Mouse (Mus musculus): ENCODE results near the gene Stk10. TPM values are rescaled to one million over a fixed set of nuclear protein-coding genes. Genes with fewer than 3 reads are reported as not detected.
A peak's percentile ranks its signal among the peaks of the same experiment; 100 is the strongest.

The Stk10 gene
- polyA plus RNA-seq, 1 experiment = 82.8 TPM

DNA sequence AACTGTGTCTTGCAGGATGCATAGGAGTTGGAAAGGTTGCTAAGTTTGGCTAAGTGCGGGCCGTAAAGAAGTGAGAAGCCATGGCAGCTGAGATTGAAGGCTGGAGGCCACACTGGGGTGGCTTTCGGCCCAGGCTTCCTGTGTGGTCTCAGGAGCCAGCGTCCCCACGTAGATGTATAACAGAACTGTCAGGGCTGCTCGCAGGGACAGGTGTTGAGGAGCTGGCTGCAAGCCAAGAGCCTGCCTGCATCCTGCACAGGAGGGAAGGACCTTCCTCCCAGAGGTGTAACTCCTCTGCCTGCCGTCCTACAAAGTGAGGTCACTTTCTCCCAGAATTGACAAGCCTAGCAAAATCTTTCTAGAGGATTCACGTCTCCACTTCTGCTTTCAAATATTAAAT, 25.6 kb downstream of the Stk10 start:
- peaks cover 67% of the 10 kb centered on the region for H3K4me1 ChIP-seq (ENCODE audit: control insufficient read depth, insufficient read depth, insufficient read length)
- peak in 1 of 2 experiments; percentile 69 for DNase-seq (ENCODE audit: low read depth in 1 of 2, low spot score in 2 of 2)
- H3K27ac ChIP-seq (ENCODE audit: insufficient read depth, low read length) = peak overlapping the region; percentile 68
- H3K4me3 ChIP-seq (ENCODE audit: extremely low read depth, insufficient read depth, insufficient read length) = no peak overlapping the region
- H3K27me3 ChIP-seq (ENCODE audit: control insufficient read depth, insufficient read depth, low read length) = no peaks in the 10 kb centered on the region
- no peak for TF ChIP-seq POLR2A (IDR thresholded peaks at IDR 0.05; ENCODE audit: low read depth, low read length)
- no peak for TF ChIP-seq CTCF (IDR thresholded peaks at IDR 0.05; ENCODE audit: extremely low read depth, insufficient read depth, insufficient read length, insufficient replicate concordance)
- H3K36me3 ChIP-seq (ENCODE audit: control insufficient read depth, insufficient read depth, low read length) = peaks cover 17% of the 10 kb centered on the region
- WGBS = 12% methylated on average over 8 of the region's 8 CpGs

- Histone ChIP-seq H3K4me1 (ENCODE audit: control insufficient read depth, insufficient read depth, insufficient read length) (peaks cover 68% of the 10 kb centered on the region), H3K27ac (ENCODE audit: insufficient read depth, low read length) (peak overlapping the region; percentile 18; the same call in 1 of the 2 replicates), H3K4me3 (ENCODE audit: extremely low read depth, insufficient read depth, insufficient read length) (no peak overlapping the region), H3K27me3 (ENCODE audit: control insufficient read depth, insufficient read depth, low read length) (no peaks in the 10 kb centered on the region), H3K36me3 (ENCODE audit: control insufficient read depth, insufficient read depth, low read length) (peaks cover 17% of the 10 kb centered on the region)
- no peak for DNase-seq (ENCODE audit: low read depth in 1 of 2, low spot score in 2 of 2)
- TF ChIP-seq CTCF (IDR thresholded peaks at IDR 0.05; ENCODE audit: extremely low read depth, insufficient read depth, insufficient read length, insufficient replicate concordance) (no peak), POLR2A (IDR thresholded peaks at IDR 0.05; ENCODE audit: low read depth, low read length) (no peak)
- WGBS = 86% methylated on average over 12 of the region's 12 CpGs
Measured at GRCm38 (mm10) chr11:32560015-32560770, 27.1 kb downstream of the Stk10 start.

- H3K36me3 ChIP-seq (ENCODE audit: control insufficient read depth, insufficient read depth, low read length) = peaks cover 10% of the 10 kb centered on the region
- peaks cover 71% of the 10 kb centered on the region for H3K4me1 ChIP-seq (ENCODE audit: control insufficient read depth, insufficient read depth, insufficient read length)
- TF ChIP-seq CTCF (IDR thresholded peaks at IDR 0.05; ENCODE audit: extremely low read depth, insufficient read depth, insufficient read length, insufficient replicate concordance) (no peak), POLR2A (IDR thresholded peaks at IDR 0.05; ENCODE audit: low read depth, low read length) (no peak)
- 31% methylated on average over 10 of the region's 10 CpGs for WGBS
- no peak for DNase-seq (ENCODE audit: low read depth in 1 of 2, low spot score in 2 of 2)
- peak overlapping the region; percentile 36 for H3K27ac ChIP-seq (ENCODE audit: insufficient read depth, low read length)
- no peaks in the 10 kb centered on the region for H3K27me3 ChIP-seq (ENCODE audit: control insufficient read depth, insufficient read depth, low read length)
- no peak overlapping the region for H3K4me3 ChIP-seq (ENCODE audit: extremely low read depth, insufficient read depth, insufficient read length)
Measured at GRCm38 (mm10) chr11:32561465-32562355, 28.6 kb downstream of the Stk10 start.

DNA sequence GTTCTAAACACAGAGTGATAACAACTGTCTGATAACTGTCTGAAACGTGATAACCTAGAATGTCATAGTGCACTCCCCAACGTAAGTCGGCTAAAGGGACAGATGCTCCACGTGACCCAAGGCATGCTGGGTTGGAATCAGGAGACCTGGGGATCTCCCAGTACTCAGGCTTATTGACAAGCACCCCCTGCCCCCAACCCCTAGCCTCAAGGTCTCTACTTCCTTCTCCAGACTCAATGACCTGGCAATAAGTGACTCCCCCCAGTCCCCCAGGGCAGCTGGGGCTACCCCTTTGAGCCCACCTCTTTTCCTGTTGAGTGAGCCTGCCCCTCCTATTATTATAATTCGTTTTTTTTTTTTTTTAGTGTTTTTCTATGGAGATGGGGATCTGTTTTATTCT, 29.6 kb downstream of the Stk10 start:
- peaks cover 5% of the 10 kb centered on the region for H3K36me3 ChIP-seq (ENCODE audit: control insufficient read depth, insufficient read depth, low read length)
- H3K4me3 ChIP-seq (ENCODE audit: extremely low read depth, insufficient read depth, insufficient read length) = no peak overlapping the region
- peaks cover 75% of the 10 kb centered on the region for H3K4me1 ChIP-seq (ENCODE audit: control insufficient read depth, insufficient read depth, insufficient read length)
- WGBS = 50% methylated on average over 5 of the region's 5 CpGs
- no peaks in the 10 kb centered on the region for H3K27me3 ChIP-seq (ENCODE audit: control insufficient read depth, insufficient read depth, low read length)
- no peak for DNase-seq (ENCODE audit: low read depth in 1 of 2, low spot score in 2 of 2)
- TF ChIP-seq CTCF (IDR thresholded peaks at IDR 0.05; ENCODE audit: extremely low read depth, insufficient read depth, insufficient read length, insufficient replicate concordance) (no peak), POLR2A (IDR thresholded peaks at IDR 0.05; ENCODE audit: low read depth, low read length) (no peak)
- 0 out of 2 replicates have a peak overlapping the region, but pooled peaks have one; percentile 37 for H3K27ac ChIP-seq (ENCODE audit: insufficient read depth, low read length)

DNA sequence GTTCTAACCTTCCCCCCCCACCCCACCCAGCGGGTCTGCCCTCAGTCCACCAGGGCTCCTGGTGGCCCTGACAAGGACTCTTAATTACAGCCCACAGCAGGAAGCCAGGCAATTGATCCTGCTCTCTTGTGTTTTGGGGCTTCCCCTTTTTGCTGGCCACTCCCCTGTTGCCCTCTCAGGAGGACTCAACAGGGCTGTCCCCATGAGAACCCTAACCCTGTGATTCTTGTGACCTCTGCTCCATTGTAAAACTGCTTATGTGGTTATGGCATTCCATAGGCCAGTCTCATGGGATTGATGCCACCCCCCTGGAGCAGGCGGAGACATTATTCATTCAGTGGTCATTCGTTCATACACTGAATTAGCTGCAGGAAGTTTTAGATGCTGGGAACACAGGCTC, 30.6 kb downstream of the Stk10 start:
- no peaks in the 10 kb centered on the region for H3K27me3 ChIP-seq (ENCODE audit: control insufficient read depth, insufficient read depth, low read length)
- TF ChIP-seq CTCF (IDR thresholded peaks at IDR 0.05; ENCODE audit: extremely low read depth, insufficient read depth, insufficient read length, insufficient replicate concordance) (no peak), POLR2A (IDR thresholded peaks at IDR 0.05; ENCODE audit: low read depth, low read length) (no peak)
- 46% methylated on average over 3 of the region's 3 CpGs for WGBS
- H3K27ac ChIP-seq (ENCODE audit: insufficient read depth, low read length) = peak overlapping the region; percentile 82
- H3K4me3 ChIP-seq (ENCODE audit: extremely low read depth, insufficient read depth, insufficient read length) = no peak overlapping the region
- peaks cover 75% of the 10 kb centered on the region for H3K4me1 ChIP-seq (ENCODE audit: control insufficient read depth, insufficient read depth, insufficient read length)
- DNase-seq (ENCODE audit: low read depth in 1 of 2, low spot score in 2 of 2) = peak in 1 of 2 experiments; percentile 52
- peaks cover 5% of the 10 kb centered on the region for H3K36me3 ChIP-seq (ENCODE audit: control insufficient read depth, insufficient read depth, low read length)

GRCm38 (mm10) chr11:32564629-32565028, 31.5 kb downstream of the Stk10 start:
- H3K27ac ChIP-seq (ENCODE audit: insufficient read depth, low read length) = peak overlapping the region; percentile 82
- H3K36me3 ChIP-seq (ENCODE audit: control insufficient read depth, insufficient read depth, low read length) = peaks cover 5% of the 10 kb centered on the region
- DNase-seq (ENCODE audit: low read depth in 1 of 2, low spot score in 2 of 2) = no peak
- H3K27me3 ChIP-seq (ENCODE audit: control insufficient read depth, insufficient read depth, low read length) = no peaks in the 10 kb centered on the region
- no peak for TF ChIP-seq CTCF (IDR thresholded peaks at IDR 0.05; ENCODE audit: extremely low read depth, insufficient read depth, insufficient read length, insufficient replicate concordance)
- WGBS = 30% methylated on average over 4 of the region's 4 CpGs
- no peak overlapping the region for H3K4me3 ChIP-seq (ENCODE audit: extremely low read depth, insufficient read depth, insufficient read length)
- peaks cover 75% of the 10 kb centered on the region for H3K4me1 ChIP-seq (ENCODE audit: control insufficient read depth, insufficient read depth, insufficient read length)
